Mouse (Mus musculus) lung, postnatal 36 days (tissue): ENCODE results near the gene Kctd12.

Experiments
- DNase-seq: peaks from one replicate; pipeline ENCODE4 v3.0.0; 2022; ENCODE audit warnings: mixed read lengths

Kctd12 gene

DNA sequence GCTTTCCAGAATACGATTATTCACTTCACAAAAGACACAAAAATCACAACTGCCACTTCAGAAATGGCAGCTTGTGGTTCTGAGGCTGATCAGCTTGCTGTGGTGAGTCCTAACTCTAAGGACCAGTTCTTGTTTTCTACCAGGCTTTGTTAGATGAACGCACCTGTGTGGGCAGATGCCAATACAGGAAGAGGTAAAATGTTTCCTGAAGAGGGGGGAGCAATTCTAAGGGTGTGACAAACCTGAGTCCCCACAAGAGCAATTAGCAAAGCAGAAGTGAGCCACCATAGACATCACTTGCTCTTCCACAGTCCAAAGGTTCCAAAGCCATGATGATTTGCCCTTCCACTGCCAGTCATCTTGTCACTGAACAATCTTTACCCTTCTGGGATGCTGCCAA is 20.4 kb downstream of the Kctd12 start:
- DNase-seq, result no peak

- peak; percentile 14 for DNase-seq
These were observed 28.9 kb downstream of the Kctd12 start for GRCm38 (mm10) chr14:102953511-102953910.

- DNase-seq, result no peak
These were observed 30.5 kb downstream of the Kctd12 start for GRCm38 (mm10) chr14:102951974-102952373.

DNA sequence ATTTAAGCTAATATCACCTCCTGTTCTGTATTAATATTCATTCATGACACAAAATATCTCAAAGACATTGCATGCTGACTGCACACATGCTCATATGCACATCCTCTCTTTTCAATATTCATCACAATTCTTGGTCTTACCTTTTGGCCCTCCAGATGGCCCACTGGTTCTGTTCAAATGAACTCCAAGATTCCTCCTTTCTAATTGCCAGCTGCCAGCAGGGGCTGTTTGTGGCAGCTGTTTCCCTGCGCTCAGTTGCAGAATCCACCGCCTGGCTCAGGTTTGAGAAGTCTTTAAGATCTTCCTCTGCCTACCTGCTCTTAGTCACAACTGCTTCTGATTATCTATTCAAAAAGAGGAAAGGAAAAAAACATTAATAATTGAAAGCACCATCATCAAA is 34.6 kb downstream of the Kctd12 start:
- DNase-seq, result no peak

GRCm38 (mm10) chr14:102942222-102942843 is 40.1 kb downstream of the Kctd12 start:
- DNase-seq, result no peak

- DNase-seq, result no peak
These were observed 47.6 kb downstream of the Kctd12 start for GRCm38 (mm10) chr14:102934878-102935277.

DNA sequence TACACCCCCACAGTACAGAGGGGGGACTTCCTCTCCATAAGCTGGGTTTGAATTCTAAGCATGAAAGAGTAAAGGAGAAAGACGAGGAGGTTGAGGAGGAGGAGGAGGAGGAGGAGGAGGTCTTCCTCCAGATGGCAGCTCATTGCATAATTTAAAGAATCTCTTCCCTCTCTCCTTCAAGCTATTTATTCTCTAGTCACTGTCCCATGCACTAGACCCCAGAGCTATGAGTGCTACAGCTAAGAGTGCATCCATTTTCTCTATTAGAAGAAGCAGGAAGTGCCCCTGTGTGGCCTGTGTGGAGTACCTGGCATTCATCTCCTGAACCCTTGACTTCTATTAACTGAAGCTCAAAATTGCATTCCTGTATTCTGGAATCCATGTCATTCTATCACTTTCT is 51.5 kb downstream of the Kctd12 start:
- no peak for DNase-seq

- DNase-seq, result no peak
These were observed 52.9 kb downstream of the Kctd12 start for GRCm38 (mm10) chr14:102929545-102929944.

DNA sequence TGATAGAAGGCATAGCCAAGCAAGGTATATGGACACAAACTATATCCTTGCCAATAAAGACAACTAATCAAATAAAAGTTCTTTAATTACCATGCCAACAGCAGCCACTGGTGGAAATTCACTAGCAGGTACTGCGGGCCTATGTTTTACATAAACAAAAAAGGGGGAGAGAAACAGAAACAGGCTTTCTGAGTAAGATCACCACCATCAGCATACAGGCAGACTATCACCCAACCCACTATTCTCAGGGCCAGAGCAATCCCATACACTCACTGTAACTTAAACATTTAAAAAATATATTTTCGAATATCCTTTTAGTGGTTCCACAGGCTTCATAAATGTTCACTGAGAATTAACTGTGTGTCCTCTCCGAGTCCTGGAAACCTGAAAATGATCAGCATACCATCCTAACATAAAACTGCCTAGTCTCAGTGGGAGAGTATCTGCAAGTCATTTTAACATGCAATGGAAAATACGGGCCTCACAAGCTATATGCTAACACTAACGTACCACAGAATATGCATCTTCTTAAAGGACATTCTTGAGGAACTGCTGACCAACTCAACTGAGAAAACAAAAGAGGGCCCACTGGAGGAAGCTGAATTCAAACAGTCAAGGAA is 54.5 kb downstream of the Kctd12 start:
- DNase-seq, result no peak
